Mouse (Mus musculus): ENCODE measurements around the gene Apobec2. TPM values are rescaled to one million over a fixed set of nuclear protein-coding genes. Genes with fewer than 3 reads are reported as not detected.
"Not testable (repeated sequence)": the region's sequence is repeated elsewhere in the genome, so short reads cannot be mapped to it uniquely, and the experiment has no call there.

Apobec2 gene
- total RNA-seq (2021), result under 1 TPM in 1 of 2 experiments, not detected in 1; 0.20 TPM

- no peak for DNase-seq (ENCODE audit: extremely low spot score in 1 of 2, low spot score in 1 of 2)
Observed at GRCm38 (mm10) chr17:48432158-48432980, at the start of gene Apobec2. Gene Apobec2 (minus strand): TSS chr17:48432930.

DNA sequence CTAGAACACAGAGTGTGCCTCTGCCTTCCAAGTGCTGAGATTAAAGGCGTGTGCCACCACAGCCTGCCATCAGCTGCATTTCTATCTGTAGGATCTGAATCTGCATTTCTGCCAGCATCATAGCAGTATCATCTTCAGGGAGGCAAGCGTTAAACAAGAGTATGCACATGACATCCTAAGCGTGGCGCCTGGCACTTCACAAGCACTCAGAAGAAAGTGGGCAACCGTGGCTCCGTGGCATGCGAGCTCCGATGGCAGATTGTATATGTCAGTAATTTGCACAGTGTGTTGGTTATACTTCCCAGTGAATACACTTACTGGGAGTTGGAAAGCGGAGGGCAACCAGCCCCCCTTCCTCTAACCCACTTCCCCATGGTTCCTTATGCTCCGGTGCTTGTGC lies 47.2 kb upstream of the Apobec2 start:
- no peak for DNase-seq (ENCODE audit: extremely low spot score in 1 of 2, low spot score in 1 of 2)

GRCm38 (mm10) chr17:48475444-48475843 lies 42.7 kb upstream of the Apobec2 start:
- no peak for DNase-seq (ENCODE audit: extremely low spot score in 1 of 2, low spot score in 1 of 2)

- not testable (repeated sequence) for DNase-seq (ENCODE audit: extremely low spot score in 1 of 2, low spot score in 1 of 2)
Observed at GRCm38 (mm10) chr17:48474282-48474681, 41.6 kb upstream of the Apobec2 start.

DNA sequence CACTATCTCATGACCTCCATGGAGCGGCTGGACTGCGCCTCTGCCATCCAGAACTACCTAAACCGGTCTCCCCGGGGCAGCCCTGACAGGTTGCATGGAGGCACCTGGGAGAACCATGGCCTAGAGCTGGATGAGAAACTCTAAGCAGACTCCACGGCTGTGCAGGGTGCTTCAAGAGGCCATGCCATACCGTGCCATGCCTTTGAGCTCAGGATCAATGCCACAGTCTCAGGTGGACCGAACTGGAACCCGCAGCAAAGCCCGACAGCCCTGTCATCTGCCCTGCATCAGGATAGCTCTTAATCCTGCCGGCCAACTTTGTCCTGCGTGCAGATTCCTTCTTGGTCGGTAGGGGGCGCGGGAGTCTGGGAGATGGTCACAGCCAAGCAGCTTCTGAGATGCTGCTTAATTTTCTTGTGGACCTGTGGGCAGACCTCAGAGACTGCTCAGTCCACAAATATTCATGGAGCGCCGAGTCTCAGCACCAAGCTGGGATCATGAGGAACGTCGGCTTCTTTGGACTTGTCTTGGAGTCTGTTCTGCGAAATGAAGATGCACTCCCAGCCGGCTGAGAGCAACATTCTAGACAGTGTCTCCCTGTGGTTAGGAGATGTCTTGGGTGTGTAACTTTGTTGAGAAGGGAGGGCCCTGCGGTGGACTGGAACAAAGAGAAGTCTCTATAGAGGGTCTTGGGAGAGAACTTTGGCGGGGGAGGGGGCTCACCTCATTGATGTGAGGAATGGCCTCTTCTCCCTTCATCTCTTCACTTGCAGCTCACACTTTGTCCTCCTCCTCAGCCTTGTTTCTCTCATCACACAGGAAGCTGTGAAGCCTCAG lies 34.9 kb upstream of the Apobec2 start:
- DNase-seq (ENCODE audit: extremely low spot score in 1 of 2, low spot score in 1 of 2), result peak; percentile 90 to 97

- DNase-seq (ENCODE audit: extremely low spot score in 1 of 2, low spot score in 1 of 2), result no peak
Observed at GRCm38 (mm10) chr17:48466769-48467394, 34.2 kb upstream of the Apobec2 start.

- DNase-seq (ENCODE audit: extremely low spot score in 1 of 2, low spot score in 1 of 2), result no peak
Observed at GRCm38 (mm10) chr17:48463391-48463790, 30.7 kb upstream of the Apobec2 start.

GRCm38 (mm10) chr17:48462096-48462495 lies 29.4 kb upstream of the Apobec2 start:
- no peak for DNase-seq (ENCODE audit: extremely low spot score in 1 of 2, low spot score in 1 of 2)

- no peak for DNase-seq (ENCODE audit: extremely low spot score in 1 of 2, low spot score in 1 of 2)
Observed at GRCm38 (mm10) chr17:48457971-48458653, 25.4 kb upstream of the Apobec2 start.

GRCm38 (mm10) chr17:48455955-48456354 lies 23.2 kb upstream of the Apobec2 start:
- DNase-seq (ENCODE audit: extremely low spot score in 1 of 2, low spot score in 1 of 2), result no peak

DNA sequence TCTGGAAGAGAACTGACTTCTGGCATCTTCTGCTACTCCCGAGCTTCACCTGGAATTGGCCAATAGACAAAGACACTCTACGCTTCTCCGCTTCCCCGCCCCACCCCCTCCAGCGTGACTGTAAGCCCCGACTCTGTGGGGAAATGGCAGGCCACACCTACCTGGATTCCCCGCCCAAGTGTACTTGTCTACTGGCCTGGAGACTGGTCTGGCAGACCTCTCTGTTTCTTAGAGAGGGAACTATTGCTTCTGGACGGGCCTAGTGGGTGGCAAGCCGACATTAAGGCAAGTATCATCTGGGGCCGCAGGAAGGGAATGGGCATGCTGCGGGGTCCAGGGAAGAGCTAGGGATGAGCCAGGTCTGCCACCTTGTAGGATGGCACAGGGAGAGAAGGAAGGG lies 22.0 kb upstream of the Apobec2 start, which contains the start of gene Unc5cl:
Gene Unc5cl, plus strand, starts transcription at position 214 of the 400 bp plus-strand sequence.
- DNase-seq (ENCODE audit: extremely low spot score in 1 of 2, low spot score in 1 of 2), result no peak

GRCm38 (mm10) chr17:48454190-48454589 lies 21.5 kb upstream of the Apobec2 start:
- DNase-seq (ENCODE audit: extremely low spot score in 1 of 2, low spot score in 1 of 2), result no peak

- no peak for DNase-seq (ENCODE audit: extremely low spot score in 1 of 2, low spot score in 1 of 2)
Observed at GRCm38 (mm10) chr17:48453489-48453888, 20.8 kb upstream of the Apobec2 start.

DNA sequence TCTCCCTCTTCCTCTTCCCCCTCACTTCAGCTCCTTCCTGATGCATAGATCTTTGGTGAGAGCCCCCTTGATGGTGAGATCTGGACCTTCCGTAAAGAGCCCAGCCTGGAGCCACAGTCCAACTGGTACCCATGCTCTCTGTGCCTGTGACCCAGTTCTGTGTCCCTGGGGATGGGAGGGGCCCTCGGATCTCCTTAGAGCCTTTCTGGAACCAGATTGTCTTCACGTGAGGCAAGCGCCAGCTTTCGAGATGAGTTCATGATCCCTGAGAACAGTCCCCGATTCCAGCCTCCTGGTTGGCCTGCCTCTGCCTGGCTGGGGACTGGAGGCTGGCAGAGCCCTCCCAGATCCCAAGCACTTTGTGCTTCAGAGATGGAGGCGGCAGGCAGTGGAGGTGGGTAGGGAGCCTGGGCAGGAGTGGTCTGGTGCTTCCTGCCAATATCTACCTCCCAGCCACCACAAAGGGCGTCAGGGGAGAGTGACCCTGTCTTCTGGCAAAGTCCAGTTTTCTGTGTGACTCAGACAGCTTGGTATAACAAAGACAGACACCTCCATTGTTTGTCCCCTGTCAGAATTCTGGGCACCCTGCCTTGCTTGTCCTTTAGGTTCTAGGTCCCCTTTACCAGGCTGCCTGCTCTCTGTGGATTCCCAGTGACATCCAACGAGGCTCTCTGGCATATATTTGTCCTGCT lies 19.2 kb upstream of the Apobec2 start:
- DNase-seq (ENCODE audit: extremely low spot score in 1 of 2, low spot score in 1 of 2), result no peak

DNA sequence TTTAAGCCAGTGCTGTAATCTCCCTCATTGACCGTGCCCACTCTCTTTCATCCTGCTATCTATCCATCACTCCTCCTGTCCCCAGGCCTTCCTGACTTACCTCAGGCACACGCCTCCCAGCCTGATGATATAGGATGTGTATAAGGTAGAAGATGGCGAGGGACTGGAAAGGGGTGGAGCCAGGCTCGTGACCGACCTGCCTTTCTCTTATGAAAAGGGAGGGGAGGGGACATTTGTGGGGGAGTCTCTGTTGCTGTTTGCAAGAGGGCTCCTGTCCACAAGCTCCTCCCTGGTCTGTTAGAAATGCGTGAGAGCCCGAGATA lies 18.6 kb upstream of the Apobec2 start, which contains the start of gene Tspo2:
Gene Tspo2, minus strand, starts transcription at position 170 of the 323 bp plus-strand sequence.
- no peak for DNase-seq (ENCODE audit: extremely low spot score in 1 of 2, low spot score in 1 of 2)

- no peak for DNase-seq (ENCODE audit: extremely low spot score in 1 of 2, low spot score in 1 of 2)
Observed at GRCm38 (mm10) chr17:48450666-48451352, 18.1 kb upstream of the Apobec2 start.

- DNase-seq (ENCODE audit: extremely low spot score in 1 of 2, low spot score in 1 of 2), result no peak
Observed at GRCm38 (mm10) chr17:48447675-48448074, 14.9 kb upstream of the Apobec2 start.

DNA sequence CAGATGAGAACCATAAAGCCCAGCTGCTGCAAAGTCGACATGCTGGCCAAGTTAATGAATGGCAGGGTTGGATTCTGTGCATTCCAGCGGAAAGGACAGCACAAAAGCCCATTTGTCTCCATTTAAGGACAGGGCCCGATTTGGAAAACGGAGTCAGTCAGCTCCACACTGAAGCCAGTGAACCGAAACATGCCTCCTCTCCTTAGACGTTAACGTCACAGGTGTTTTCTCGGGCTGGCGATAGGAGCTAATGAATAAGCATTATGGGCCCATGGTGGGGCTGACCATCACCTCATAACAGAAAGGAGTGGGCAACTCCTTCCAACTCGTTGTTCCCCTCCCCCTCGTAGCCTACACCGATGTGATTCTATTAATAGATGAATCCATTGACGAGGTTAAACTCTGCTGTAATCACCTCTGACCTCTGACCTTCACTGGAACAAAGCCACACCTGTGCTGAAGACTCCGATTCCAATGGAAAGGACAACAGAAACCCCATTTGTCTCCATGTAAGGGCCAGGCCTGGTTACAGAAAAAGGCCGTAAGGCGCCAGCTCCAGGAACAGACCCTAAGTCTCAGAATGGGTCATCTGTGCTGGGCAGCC lies 10.9 kb upstream of the Apobec2 start:
- no peak for DNase-seq (ENCODE audit: extremely low spot score in 1 of 2, low spot score in 1 of 2)
